9 mouse cellular contexts compared by ENCODE assay signal in the genomic region with DNA sequence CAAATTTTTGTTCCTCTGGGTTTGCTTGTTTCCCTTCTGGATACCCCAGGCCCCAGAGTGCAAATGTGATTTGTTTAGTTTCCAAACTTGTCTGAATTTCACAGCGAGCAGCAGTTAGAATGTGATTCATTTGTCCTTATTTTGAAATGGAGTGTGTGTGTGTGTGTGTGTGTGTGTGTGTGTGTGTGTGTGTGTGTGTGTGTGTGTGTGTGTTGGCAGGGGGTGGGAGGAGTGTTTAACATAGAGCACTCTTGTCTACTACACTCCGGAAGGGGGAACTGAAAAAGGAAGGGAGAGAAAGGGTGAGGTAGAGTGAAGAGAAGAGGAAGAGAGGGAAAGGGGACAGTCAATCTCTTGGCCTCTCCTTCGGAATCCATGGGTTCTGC. TPM values are rescaled to one million over a fixed set of nuclear protein-coding genes. Genes with fewer than 3 reads are reported as not detected.
DNase-seq lines count a peak whose midpoint lies in the region; ATAC-seq and TF ChIP-seq lines count a peak whose summit lies in the region.
"Had no signal": no experiment of that assay in that cellular context is flagged by ENCODE, and none has a peak within 500 bp of the region (broad histone marks: within the 10 kb centered on the region; RNA-seq: fewer than 3 reads in every experiment).

No protein-coding gene starts in this region.

- H3K9ac ChIP-seq in lung, embryonic 16.5 days (ENCODE audit: low read length): no peak overlapping the region
- H3K9ac ChIP-seq in forebrain, embryonic 11.5 days (ENCODE audit: low read length): peak overlapping the region; percentile 68
- H3K9ac ChIP-seq in limb, embryonic 14.5 days (ENCODE audit: low read depth, low read length, severe bottlenecking): 0 out of 2 replicates have a peak overlapping the region, but pooled peaks have one; percentile 74

- no peak overlapping the region for H3K4me3 ChIP-seq in lung, embryonic 16.5 days (ENCODE audit: low read length)
- H3K4me3 ChIP-seq in forebrain, embryonic 11.5 days (ENCODE audit: low read depth, low read length): peak overlapping the region; percentile 49
- H3K4me3 ChIP-seq in limb, embryonic 14.5 days (replicated peaks; ENCODE audit: low read length): peak overlapping the region; percentile 55

- WGBS in lung, embryonic 16.5 days: 22% methylated on average over 3 of the region's 3 CpGs
- 15% methylated on average over 3 of the region's 3 CpGs for WGBS in forebrain, embryonic 11.5 days
- 34% methylated on average over 3 of the region's 3 CpGs for WGBS in limb, embryonic 14.5 days

- no peaks in the 10 kb centered on the region for H3K27me3 ChIP-seq in lung, embryonic 16.5 days (ENCODE audit: control insufficient read depth, insufficient read depth, low read depth, low read length)
- H3K27me3 ChIP-seq in forebrain, embryonic 11.5 days (ENCODE audit: control insufficient read depth, insufficient read depth, low read length): no peaks in the 10 kb centered on the region
- no peaks in the 10 kb centered on the region for H3K27me3 ChIP-seq in limb, embryonic 14.5 days (ENCODE audit: control insufficient read depth, insufficient read depth, low read length)
- H3K27me3 ChIP-seq in splenic B cell, adult 2 months (ENCODE audit: control insufficient read depth, insufficient read depth, low read length, poor library complexity, severe bottlenecking): 0 out of 2 replicates have a peak, but pooled peaks cover 2% of the 10 kb centered on the region

- ATAC-seq in lung, embryonic 16.5 days (ENCODE audit: low read depth): no peak
- ATAC-seq in forebrain, embryonic 11.5 days (replicated peaks; ENCODE audit: low FRiP score): no peak
- no peak for ATAC-seq in limb, embryonic 14.5 days (ENCODE audit: low FRiP score, low read depth)
- ATAC-seq: activated CD4-positive, CD25-positive, alpha-beta regulatory T cell, adult 4 months had no signal

- H3K27ac ChIP-seq in lung, embryonic 16.5 days (ENCODE audit: low read length): no peak overlapping the region
- H3K27ac ChIP-seq in forebrain, embryonic 11.5 days (ENCODE audit: low read depth, low read length): 0 out of 2 replicates have a peak overlapping the region, but pooled peaks have one; percentile 4
- H3K27ac ChIP-seq in limb, embryonic 14.5 days (replicated peaks; ENCODE audit: low read depth, low read length): no peak overlapping the region

- H3K4me2 ChIP-seq in lung, embryonic 16.5 days (ENCODE audit: low read depth, low read length): peak overlapping the region; percentile 95; the same call in 1 of the 2 replicates
- H3K4me2 ChIP-seq in forebrain, embryonic 11.5 days (ENCODE audit: low read depth, low read length, severe bottlenecking): peak overlapping the region; percentile 85
- H3K4me2 ChIP-seq in limb, embryonic 14.5 days (replicated peaks; ENCODE audit: low read depth, low read length, severe bottlenecking): peak overlapping the region; percentile 94

- peaks cover 11% of the 10 kb centered on the region for H3K4me1 ChIP-seq in lung, embryonic 16.5 days (replicated peaks; ENCODE audit: control insufficient read depth, insufficient read depth, low read length)
- 0 out of 2 replicates have a peak, but pooled peaks cover 1% of the 10 kb centered on the region for H3K4me1 ChIP-seq in forebrain, embryonic 11.5 days (replicated peaks; ENCODE audit: control insufficient read depth, insufficient read depth, low read length)
- H3K4me1 ChIP-seq in limb, embryonic 14.5 days (ENCODE audit: control insufficient read depth, insufficient read depth, low read length): peaks cover 9% of the 10 kb centered on the region

- no peaks in the 10 kb centered on the region for H3K9me3 ChIP-seq in lung, embryonic 16.5 days (ENCODE audit: control insufficient read depth, low read length)
- no peaks in the 10 kb centered on the region for H3K9me3 ChIP-seq in forebrain, embryonic 11.5 days (ENCODE audit: control insufficient read depth, low read length)
- no peaks in the 10 kb centered on the region for H3K9me3 ChIP-seq in limb, embryonic 14.5 days (ENCODE audit: control insufficient read depth, low read length)

- DNase-seq in lung, postnatal 4 days: no peak
- no peak for DNase-seq in forebrain, embryonic 11.5 days (ENCODE audit: low spot score)
- DNase-seq in limb, embryonic 14.5 days (ENCODE audit: low spot score): no peak
- DNase-seq in splenic B cell, adult 2 months (ENCODE audit: low read depth, low spot score): peak; percentile 19
- DNase-seq in thymus, postnatal 25 days: no peak
- no peak for DNase-seq in urinary bladder, postnatal 36 days (ENCODE audit: low spot score in 2 of 2)
- DNase-seq in embryo, embryonic 11 days: no peak

- H3K36me3 ChIP-seq in lung, embryonic 16.5 days (ENCODE audit: control insufficient read depth, insufficient read depth, low read length): no peaks in the 10 kb centered on the region
- no peaks in the 10 kb centered on the region for H3K36me3 ChIP-seq in forebrain, embryonic 11.5 days (ENCODE audit: control insufficient read depth, insufficient read depth, low read length)
- H3K36me3 ChIP-seq in limb, embryonic 14.5 days (ENCODE audit: control insufficient read depth, insufficient read depth, low read length): no peaks in the 10 kb centered on the region
- no peaks in the 10 kb centered on the region for H3K36me3 ChIP-seq in splenic B cell, adult 2 months (ENCODE audit: control insufficient read depth, insufficient read depth, low read length, poor library complexity, severe bottlenecking)

- TF ChIP-seq POLR2A in limb, embryonic 14.5 days (IDR thresholded peaks at IDR 0.05; ENCODE audit: borderline replicate concordance, extremely low read depth, insufficient read depth, insufficient read length): no peak

RNA-seq across cellular contexts. Expression of a gene that starts 1.1 kb away (rescaled TPM):
- polyA plus RNA-seq in lung, embryonic 16.5 days (2015; fragmentation: Nextera tagmentation; extraction: Ambion mirVana): 0.89 and 0.99 TPM in 2 replicates
- 4.9 and 5.8 TPM in 2 replicates for polyA plus RNA-seq in forebrain, embryonic 11.5 days (2014; fragmentation: Nextera tagmentation; extraction: Ambion mirVana)
- polyA plus RNA-seq in limb, embryonic 14.5 days (2012; rRNA removed): 1.2 and 1.3 TPM in 2 replicates
- polyA plus RNA-seq in limb, embryonic 14.5 days (2014; fragmentation: Nextera tagmentation; extraction: Ambion mirVana): 2.1 and 2.2 TPM in 2 replicates

RNA-seq across cellular contexts. Expression of a gene that starts 36.1 kb away (rescaled TPM):
- 31.7 and 33.3 TPM in 2 replicates for polyA plus RNA-seq in lung, embryonic 16.5 days (2015; fragmentation: Nextera tagmentation; extraction: Ambion mirVana)
- 49.2 and 50.7 TPM in 2 replicates for polyA plus RNA-seq in forebrain, embryonic 11.5 days (2014; fragmentation: Nextera tagmentation; extraction: Ambion mirVana)
- 26.6 and 32.1 TPM in 2 replicates for polyA plus RNA-seq in limb, embryonic 14.5 days (2012; rRNA removed)
- polyA plus RNA-seq in limb, embryonic 14.5 days (2014; fragmentation: Nextera tagmentation; extraction: Ambion mirVana): 39.6 and 41.3 TPM in 2 replicates
